Mouse (Mus musculus): ENCODE measurements around the gene Gjb6. TPM values are rescaled to one million over a fixed set of nuclear protein-coding genes. Genes with fewer than 3 reads are reported as not detected.

The Gjb6 gene
- total RNA-seq (2021) = 10 to 100 TPM; 71.2 to 83.5 TPM
- long read RNA-seq, experiment 1, transcript Gjb6-204 (1 exons, 1,918 nt) = minor isoform, 5 of 125 reads
- long read RNA-seq, experiment 1, transcript Gjb6-201 (3 exons, 2,105 nt) = major isoform, 87 of 125 reads
- long read RNA-seq, experiment 1, partial matches to known transcripts = 1 of 125 reads
- long read RNA-seq, experiment 1, other reads (novel, unspliced or antisense) = 31 of 125 reads
- long read RNA-seq, experiment 2, transcript Gjb6-201 (3 exons, 2,105 nt) = major isoform, 74 of 113 reads
- long read RNA-seq, experiment 2, partial matches to known transcripts = 1 of 113 reads
- long read RNA-seq, experiment 2, other reads (novel, unspliced or antisense) = 36 of 113 reads

DNA sequence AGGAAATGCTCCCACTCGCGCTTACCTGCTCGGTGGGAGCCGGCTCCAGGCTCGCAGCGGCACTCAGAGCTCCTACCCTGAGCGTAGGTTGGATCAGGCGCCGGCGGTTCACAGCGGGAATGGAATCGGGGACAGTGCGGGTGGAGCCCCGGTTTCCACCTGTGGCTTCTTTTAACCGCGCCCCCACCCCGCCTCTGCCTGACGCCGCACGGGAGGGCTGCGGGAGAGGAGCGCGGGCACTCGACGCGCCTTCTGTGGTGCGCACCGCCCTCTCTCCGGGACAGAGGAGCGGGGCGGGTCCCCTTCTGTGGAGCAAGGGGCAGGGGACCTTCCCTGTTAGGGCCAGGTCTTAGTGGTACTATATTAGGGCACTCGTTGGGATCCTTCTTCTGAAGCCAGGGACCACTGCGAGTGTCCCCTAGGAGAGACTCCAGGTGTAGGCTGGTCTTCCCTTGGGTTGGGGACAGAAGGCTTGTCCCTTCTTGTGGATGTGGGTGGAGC lies at the start of gene Gjb6:
Gene Gjb6 (minus strand): TSS at position 451 of the 501 bp plus-strand sequence.
- peak in 1 of 2 experiments; percentile 26 for DNase-seq (ENCODE audit: low spot score in 2 of 2)
- intact Hi-C loops (cut with DNase I) = no loop called here

DNA sequence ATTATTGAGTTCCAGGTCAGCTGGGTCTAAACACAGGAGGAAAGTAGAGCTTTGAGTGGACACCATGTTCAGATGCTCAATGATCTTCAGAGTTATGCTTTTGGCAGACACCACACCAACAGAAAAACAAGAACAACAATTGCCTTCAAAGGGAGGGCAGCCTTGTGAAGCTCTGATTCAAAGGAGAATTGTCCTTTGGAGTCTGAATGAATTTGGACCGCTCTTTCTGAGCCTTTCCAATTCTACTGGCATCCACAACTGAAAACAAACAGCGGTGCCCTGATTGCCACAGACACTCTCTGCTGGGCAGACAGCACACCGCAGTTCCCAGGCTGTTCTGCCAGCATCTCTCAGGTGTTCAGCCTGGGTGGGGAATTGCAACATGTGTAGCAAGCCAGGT lies 32.1 kb upstream of the Gjb6 start:
- intact Hi-C loops (cut with DNase I) = no loop called here
- peak in 1 of 2 experiments; percentile 39 for DNase-seq (ENCODE audit: low spot score in 2 of 2)

DNA sequence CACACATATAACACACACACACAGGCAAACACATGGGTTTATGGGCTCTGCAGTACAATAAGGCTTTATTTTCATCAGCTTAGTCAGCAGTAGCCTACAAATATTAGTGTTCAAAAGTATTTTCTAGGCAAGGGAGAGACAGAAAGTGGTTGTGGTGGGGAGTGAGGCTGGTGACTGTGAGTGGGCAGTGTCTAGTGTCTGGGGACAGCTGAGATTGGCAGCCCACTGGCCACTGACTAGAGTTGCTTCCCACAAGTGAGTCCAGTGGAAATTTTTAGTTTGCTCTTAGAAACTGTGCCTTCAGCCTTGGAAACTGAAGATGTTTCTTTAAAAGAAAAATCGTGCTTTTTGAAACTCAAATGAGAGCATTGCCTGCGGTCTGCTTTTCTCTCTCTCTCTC lies 28.4 kb upstream of the Gjb6 start:
- intact Hi-C loops (cut with DNase I) = no loop called here
- DNase-seq (ENCODE audit: low spot score in 2 of 2) = no peak

DNA sequence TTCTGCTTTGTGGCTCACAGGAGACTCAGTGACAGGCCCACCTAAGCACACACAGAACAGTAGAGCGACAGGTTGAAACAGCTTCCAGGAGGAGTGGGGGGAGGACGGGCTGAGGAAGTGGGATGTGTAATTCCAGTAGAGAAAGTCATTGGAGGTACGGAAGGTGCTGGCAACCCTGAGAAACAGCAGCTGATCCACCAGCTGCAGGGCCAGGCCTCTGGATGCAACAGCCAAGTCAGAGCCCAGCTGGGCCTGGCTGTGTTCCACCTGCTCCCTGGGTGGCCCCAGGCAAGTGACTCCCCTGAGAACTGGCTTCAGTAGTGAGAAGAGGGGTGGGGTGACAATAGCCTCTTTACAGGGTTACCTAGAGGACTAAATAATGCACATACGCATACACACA lies 27.8 kb upstream of the Gjb6 start:
- DNase-seq (ENCODE audit: low spot score in 2 of 2) = peak; percentile 24 to 39
- intact Hi-C loops (cut with DNase I) = no loop called here

DNA sequence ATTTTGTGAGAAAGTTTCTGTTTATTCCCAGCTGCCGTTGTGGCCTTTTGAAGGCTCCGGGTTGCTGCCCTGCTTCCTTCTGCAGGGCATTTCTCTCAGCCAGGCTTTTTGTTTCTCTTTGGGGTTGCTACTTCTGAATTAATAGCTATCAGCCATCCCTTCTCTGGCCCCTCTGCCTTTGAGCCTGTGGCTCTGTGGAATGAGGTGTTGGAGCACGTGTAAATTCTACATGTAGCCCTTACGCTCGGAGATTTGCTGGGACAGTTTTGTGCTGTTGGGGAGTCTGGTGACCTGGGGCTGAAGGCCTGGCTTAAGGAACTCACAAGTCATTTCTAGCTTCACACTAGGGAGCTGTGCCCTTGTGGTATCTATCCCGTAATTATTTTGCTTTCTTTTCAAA lies 21.5 kb upstream of the Gjb6 start:
- no peak for DNase-seq (ENCODE audit: low spot score in 2 of 2)
- intact Hi-C loops (cut with DNase I) = no loop called here

DNA sequence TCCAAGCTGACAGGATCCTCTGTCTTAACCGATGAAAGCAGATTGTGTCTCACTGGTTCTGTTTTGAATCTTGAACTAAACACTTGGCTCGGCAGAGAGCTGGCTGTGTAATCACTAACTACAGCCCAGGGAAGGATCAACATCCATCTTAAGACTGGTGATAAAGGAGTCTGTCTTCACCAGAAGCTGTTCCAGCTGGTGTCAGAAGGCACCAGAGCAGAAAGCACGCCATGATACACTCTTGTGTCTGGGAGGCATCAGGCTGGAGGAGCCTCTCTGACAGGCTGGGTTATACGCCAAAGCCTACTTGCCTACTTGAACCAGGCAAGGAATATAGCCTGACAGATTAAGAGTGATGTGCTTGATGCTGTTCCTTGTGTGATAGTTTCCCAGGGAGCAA lies 12.3 kb upstream of the Gjb6 start:
- no peak for DNase-seq (ENCODE audit: low spot score in 2 of 2)
- intact Hi-C loops (cut with DNase I) = no loop called here

DNA sequence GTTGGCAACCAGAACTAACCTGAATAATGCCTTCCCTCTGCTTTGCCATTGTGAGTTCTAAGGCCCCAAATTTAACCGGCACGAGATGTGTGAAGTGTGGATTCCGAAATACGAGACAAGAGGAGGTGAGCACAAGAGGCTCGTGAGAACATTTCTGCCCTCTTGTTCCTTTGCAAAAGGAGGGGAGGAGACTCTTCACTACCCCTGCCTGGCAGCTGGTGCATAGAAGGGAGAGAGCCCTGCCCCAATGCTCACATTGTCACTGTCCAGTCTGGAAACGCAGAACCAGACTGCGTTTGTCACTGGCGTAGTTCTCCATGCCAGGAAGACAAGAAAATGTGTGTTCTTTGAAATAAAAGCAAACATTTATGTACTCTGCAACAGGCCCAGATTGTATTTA lies 1.9 kb upstream of the Gjb6 start:
- intact Hi-C loops (cut with DNase I) = no loop called here
- DNase-seq (ENCODE audit: low spot score in 2 of 2) = no peak

DNA sequence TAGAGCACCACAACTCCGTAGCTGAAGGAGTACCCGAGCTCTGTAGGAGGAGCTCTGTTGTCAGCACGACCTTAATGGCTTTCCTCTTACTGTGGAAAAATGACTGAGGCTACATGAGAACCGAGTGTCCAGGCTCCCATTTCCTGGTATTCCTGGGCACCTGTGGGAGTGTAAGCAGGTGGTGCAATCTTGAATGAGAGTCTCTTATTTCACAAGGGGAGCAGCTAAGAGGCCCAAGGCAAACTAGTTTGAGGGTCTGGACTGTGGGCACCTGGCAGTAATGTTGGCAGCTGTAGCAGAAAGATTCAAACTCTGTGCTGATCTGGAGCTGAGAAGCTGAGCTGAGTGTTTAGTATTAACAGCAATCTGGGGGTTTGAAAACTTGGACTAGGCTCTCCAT lies 6.0 kb downstream of the Gjb6 start:
- intact Hi-C loops (cut with DNase I) = no loop called here
- no peak for DNase-seq (ENCODE audit: low spot score in 2 of 2)

DNA sequence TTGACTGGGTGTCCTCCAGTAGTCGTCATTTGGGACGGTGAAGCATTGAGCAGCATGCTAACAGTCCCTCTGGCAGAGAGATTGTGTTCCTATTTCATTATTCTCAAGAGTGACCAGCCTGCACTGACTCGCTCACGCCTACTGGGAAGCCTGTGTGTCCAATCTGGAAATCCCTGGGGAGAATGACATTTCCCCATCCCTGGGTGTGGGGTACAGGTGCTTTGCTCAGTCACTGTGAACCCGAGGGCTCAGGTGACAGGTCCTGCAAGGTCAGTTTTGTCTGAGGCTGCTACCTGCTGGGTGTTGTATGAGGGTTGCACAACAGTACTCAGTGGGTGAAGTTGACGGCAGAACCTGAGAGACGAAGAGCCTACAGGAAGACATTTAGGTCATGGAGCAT lies 11.1 kb downstream of the Gjb6 start:
- DNase-seq (ENCODE audit: low spot score in 2 of 2) = no peak
- intact Hi-C loops (cut with DNase I) = no loop called here

DNA sequence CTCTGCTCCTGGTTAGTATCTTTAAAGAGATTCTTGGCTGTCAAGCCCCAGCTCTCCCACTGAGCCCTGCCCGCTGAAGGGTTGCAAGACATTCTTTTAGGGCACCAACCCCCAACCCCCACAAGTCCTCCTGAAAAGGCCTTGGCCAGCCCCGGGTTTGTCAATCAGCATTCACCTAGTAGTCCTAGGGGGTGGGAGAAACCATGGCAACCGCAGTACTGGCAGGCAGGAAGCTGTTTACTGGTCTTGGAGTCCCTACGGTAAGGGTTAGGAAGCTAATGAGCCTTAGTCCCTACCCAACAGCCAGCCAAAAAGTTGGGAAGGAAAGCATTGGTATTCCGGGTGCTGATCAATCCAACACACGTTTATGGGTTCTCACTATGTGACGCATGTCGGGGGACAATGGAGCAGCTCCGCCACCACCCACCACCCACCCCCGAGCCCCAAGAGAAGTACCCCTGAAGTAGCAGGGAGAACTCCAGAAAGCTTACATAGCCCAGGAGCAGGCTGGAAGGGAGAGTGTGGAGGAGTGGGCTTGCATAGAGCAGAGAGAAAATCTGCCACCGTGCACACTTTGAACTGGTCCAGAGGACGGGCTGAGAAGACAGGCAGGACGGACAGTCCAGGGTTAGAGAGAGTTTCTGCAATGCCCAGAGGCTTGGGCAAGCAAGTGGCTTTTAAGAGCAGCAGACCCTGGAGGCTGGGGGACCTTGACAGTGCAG lies 17.4 kb downstream of the Gjb6 start, which contains the start of gene Gm4491:
Gene Gm4491 (minus strand): TSS at position 61 of the 722 bp plus-strand sequence.
- intact Hi-C loops (cut with DNase I) = no loop called here
- peak; percentile 44 to 67 for DNase-seq (ENCODE audit: low spot score in 2 of 2)

DNA sequence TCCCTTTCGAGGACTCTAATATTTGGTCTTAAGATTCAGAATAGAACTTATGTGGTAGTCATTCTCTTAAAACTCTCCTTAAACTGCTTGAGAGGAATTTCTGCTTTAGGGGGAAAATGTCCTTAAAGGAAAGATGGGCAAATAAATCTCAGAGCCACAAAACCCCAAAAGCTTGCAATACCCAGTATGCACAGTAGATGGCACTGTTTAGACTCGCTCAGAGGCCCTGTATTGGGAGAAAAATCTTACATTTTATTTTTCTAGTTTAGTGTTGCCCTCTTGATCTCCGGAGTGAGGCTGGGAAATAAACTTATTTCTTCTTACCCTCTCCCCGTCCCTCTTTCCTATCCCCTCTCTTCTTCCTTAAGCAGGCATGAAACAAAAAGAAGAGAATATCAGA lies 24.2 kb downstream of the Gjb6 start:
- intact Hi-C loops (cut with DNase I) = loop anchor here (1.0 to 2.0 kb wide), 2 partner anchors 253 to 300 kb away; no protein-coding TSS in a partner anchor
- peak; percentile 35 to 71 for DNase-seq (ENCODE audit: low spot score in 2 of 2)

DNA sequence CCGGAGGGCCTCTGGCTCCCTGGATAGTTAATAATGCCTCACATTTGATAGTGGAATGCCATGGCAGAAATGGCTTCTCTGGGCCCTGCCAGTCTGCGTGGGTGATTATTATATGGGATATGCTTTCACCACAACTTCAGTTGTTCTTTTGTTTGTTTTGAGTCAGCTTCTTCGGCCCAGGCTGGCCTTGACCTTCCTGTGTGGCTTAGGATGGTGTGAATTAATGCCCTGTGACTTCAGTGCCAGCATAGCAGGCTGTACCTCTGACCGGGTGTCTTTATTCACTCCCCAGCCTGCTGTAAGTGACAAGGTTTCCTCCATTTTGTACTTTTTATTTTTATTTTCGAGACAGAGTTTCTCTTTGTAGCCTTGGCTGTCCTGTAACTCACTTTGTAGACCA lies 25.5 kb downstream of the Gjb6 start:
- intact Hi-C loops (cut with DNase I) = loop anchor here (2.0 kb wide), 1 partner anchor 301 kb away; no protein-coding TSS in a partner anchor

DNA sequence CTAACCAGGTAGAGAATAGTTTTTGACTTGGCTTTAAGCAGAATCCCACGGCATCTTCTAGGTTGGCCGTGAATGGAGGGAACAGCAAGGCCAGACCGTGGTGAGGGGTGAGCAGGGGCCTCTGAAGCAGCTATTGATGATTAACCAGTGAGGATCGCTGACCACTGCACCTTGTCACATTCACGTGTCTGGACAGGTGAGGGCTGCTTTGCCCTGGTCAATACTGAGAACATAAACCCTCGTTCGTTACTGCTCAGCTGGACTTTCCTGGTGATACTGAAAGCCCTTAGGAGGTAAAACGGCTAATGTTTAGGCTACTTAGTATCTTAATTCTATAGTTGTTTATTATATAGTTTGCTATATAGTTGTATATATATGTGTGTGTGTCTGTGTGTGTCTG lies 26.3 kb downstream of the Gjb6 start:
- intact Hi-C loops (cut with DNase I) = no loop called here
- DNase-seq (ENCODE audit: low spot score in 2 of 2) = no peak

More for the DNA sequence above, 25.5 kb downstream of the Gjb6 start:
- no peak for DNase-seq (ENCODE audit: low spot score in 2 of 2)

DNA sequence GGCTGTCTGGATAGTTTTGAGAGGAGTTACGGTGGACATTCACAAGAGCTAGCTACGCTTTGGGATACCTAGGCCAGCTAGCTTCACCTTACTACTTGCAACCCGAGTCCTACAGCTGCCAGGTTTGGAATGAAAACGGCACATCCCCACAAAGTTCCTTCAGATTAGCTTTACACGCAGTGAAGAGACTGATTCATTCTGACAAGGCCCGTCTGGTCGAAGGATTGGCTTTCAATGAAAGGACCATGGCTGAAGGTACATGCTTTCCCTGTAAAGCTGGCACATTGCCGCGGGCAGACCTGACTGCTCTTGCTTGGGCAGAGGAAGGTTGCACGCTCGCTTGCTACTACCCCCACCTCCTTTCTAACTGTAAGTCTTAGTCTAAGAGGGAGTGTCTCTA lies 27.7 kb downstream of the Gjb6 start:
- no peak for DNase-seq (ENCODE audit: low spot score in 2 of 2)
- intact Hi-C loops (cut with DNase I) = no loop called here

DNA sequence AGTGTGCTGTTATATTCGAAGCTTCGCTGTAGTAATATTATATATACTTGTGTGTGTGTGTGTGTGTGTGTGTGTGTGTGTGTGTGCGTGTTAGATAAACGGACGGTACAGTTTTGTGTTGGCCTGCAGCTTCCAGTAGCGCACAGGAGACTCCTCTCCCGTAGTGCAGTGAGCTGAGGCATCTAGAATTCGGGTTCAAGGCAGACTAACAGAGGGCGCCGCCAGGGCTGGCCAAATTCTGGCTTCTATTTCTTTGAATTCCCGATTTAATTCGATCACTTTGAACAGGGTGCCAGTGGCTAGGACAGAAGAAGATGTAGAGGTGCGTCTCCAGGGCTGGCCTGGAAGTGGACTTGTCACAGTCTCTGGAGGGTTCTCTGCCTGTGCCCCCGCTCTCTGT lies 28.3 kb downstream of the Gjb6 start:
- DNase-seq (ENCODE audit: low spot score in 2 of 2) = no peak
- intact Hi-C loops (cut with DNase I) = no loop called here

DNA sequence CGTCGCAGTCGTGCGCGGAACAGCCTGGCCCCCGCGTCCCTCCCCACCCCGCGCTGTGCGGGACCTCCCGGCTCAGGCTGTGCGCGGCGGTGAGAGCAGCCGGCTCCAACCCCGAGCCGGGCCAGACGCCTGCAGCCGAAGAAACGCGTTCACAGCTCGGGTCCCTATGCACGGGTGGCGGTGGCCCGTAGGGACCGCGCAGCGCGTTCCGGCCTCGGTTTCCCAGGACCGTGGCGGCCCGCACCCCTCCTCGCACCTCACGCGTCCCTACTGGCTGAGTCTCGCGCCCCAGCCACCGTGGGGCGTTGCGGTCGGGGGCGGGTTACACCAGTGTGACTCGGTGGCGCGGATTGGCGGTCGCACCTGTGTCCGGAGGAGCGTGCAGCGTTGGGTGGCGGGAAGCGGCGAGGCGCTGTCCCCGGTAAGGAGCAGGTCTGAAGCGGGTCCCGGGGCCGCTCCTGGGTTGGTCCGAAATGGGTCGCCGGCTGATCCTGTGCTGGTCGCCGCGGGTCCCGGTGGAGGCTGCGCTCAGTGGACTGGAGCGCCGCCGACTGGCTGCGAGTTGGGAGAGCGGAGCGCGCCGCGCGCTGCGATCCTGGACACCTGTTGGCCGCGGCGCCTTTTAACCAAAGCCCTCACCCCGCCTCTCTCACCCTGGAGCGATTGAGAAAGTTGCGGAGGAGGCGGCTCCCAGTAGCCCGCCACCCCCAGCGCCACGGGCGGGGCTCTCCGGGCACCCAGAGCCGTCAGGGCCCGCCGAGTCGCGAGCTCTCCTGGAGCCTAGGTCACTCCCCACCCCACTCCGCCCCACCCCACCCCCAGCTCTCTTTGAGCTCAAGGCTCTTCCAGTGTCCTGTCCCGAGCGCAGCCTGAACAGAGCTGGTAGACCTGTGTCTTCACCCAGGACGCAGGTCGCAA lies 29.0 kb downstream of the Gjb6 start, which contains the start of gene Gjb2:
Gene Gjb2 (minus strand): TSS at position 597 of the 918 bp plus-strand sequence.
- peak in 1 of 2 experiments; percentile 45 for DNase-seq (ENCODE audit: low spot score in 2 of 2)
- intact Hi-C loops (cut with DNase I) = no loop called here

DNA sequence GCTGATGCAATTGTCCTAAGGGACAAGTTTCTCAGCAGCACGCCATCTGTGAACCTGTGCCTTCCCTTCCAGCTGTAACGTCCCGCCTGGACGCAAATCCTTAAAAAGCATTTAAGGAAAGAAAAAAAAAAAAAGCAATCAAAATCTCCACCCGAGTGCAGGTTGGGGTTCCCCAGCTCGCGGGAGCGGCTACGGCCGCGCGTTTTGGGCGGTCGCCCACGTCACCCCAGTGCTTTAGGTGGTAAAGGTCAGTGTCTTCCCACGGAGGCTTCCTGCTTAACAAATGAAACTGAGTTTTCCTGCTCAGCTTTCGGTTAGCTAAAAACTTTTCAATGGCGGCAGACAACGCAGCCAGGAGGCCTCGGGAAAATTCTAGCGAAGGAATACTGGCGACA lies 29.7 kb downstream of the Gjb6 start:
- intact Hi-C loops (cut with DNase I) = no loop called here
- no peak for DNase-seq (ENCODE audit: low spot score in 2 of 2)

DNA sequence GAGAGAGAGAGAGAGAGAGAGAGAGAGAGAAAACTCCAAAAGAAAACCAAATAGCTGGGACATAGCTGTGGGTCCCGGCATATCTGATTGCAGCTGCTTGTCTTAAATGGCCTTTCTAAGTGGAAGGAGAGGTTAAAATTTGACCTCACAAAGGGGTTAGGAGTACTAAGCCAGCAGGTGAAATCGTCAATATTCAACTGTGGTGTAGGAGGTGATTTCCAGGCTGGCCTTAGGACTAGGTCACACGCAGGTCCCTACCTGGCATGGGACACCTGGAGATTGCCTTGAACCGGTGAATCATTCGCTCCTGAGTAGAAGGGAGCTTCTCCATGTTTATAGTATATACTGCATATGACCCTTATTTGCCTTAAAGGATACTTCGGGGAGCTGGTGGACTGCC lies 30.3 kb downstream of the Gjb6 start:
- intact Hi-C loops (cut with DNase I) = no loop called here
- no peak for DNase-seq (ENCODE audit: low spot score in 2 of 2)

DNA sequence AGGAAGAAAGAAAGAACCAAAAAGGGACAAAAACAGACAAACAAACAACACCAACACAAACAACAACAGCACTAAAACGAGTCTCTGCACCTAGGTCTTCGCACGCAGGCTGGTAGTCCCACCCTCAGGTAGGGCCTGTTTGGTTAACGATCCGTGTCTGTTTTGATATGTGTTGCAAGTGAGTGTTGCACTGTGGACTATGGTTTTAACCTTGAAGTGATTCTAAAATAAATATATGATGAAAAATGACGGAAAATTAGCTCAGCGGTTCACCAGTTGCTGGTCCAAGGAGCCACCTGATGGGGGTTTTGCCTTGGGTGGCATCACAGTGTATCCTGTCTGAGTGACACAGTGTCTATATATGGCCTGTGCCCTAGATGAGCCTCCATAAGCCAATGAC lies 31.8 kb downstream of the Gjb6 start:
- intact Hi-C loops (cut with DNase I) = no loop called here
- DNase-seq (ENCODE audit: low spot score in 2 of 2) = no peak

DNA sequence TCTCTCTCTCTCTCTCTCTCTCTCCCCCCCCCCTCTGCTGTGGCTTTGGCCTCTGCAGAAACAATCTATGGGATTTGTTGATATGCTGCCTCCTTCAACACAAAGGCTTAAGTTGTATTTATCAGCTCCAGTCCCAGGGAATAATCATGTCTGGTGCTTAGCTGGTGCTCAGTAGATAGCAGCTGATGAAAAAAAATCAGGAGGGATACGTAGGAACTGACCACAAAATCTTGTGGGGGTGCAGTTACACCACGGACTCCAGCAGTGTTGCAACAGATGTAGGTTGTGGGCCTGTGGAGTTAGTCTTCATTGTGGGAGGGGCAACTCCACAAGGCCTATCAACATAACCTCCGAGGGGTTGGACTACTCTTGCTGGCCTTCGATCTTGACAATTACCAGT lies 37.6 kb downstream of the Gjb6 start:
- intact Hi-C loops (cut with DNase I) = no loop called here
- no peak for DNase-seq (ENCODE audit: low spot score in 2 of 2)
